Mouse (Mus musculus): Measurements from ENCODE around the gene Asphd1.

GRCm38 (mm10) chr7:126898102-126898990 lies 51.0 kb downstream of the Asphd1 start:
- TF ChIP-seq CTCF (IDR thresholded peaks at IDR 0.05; ENCODE audit: insufficient read depth, low read length) (no peak), POLR2A (IDR thresholded peaks at IDR 0.05; ENCODE audit: borderline replicate concordance, extremely low read depth, low read depth, low read length) (peak; percentile 97)
